Mouse (Mus musculus) T-cell, adult 2 months (primary cell): ENCODE data around the gene Slc37a4.
A peak's percentile ranks its signal among the peaks of the same experiment; 100 is the strongest.
"Not testable (repeated sequence)": the region's sequence is repeated elsewhere in the genome, so short reads cannot be mapped to it uniquely, and the experiment has no call there.

ENCODE experiments used
- DNase-seq: peaks from one replicate; pipeline ENCODE4 v3.0.0; 2022; ENCODE audit warnings: low spot score

The Slc37a4 gene

GRCm38 (mm10) chr9:44396684-44397411 lies at the start of gene Slc37a4:
Slc37a4 (plus strand) TSS chr9:44396852.
- DNase-seq, result peak; percentile 93

- DNase-seq, result no peak
Measured at GRCm38 (mm10) chr9:44347166-44347565, 49.5 kb upstream of the Slc37a4 start.

GRCm38 (mm10) chr9:44347621-44348020 lies 49.0 kb upstream of the Slc37a4 start:
- DNase-seq, result no peak

GRCm38 (mm10) chr9:44348546-44348945 lies 48.1 kb upstream of the Slc37a4 start:
- DNase-seq, result no peak

- DNase-seq, result no peak
Measured at GRCm38 (mm10) chr9:44351396-44351795, 45.3 kb upstream of the Slc37a4 start.

- DNase-seq, result no peak
Measured at GRCm38 (mm10) chr9:44352337-44352736, 44.3 kb upstream of the Slc37a4 start.

GRCm38 (mm10) chr9:44353142-44353541 lies 43.5 kb upstream of the Slc37a4 start:
- no peak for DNase-seq

GRCm38 (mm10) chr9:44357207-44357606 lies 39.4 kb upstream of the Slc37a4 start:
- DNase-seq, result peak; percentile 42

- DNase-seq, result peak; percentile 96
Measured at GRCm38 (mm10) chr9:44361190-44361917, 35.3 kb upstream of the Slc37a4 start, which contains the start of gene Vps11. Vps11 (minus strand) TSS chr9:44361670.

GRCm38 (mm10) chr9:44361931-44362330 lies 34.7 kb upstream of the Slc37a4 start:
- not testable (repeated sequence) for DNase-seq

- peak; percentile 31 for DNase-seq
Measured at GRCm38 (mm10) chr9:44364480-44364879, 32.2 kb upstream of the Slc37a4 start.

GRCm38 (mm10) chr9:44373386-44373785 lies 23.3 kb upstream of the Slc37a4 start:
- DNase-seq, result no peak

GRCm38 (mm10) chr9:44376141-44376540 lies 20.5 kb upstream of the Slc37a4 start:
- no peak for DNase-seq

GRCm38 (mm10) chr9:44377335-44377734 lies 19.3 kb upstream of the Slc37a4 start:
- DNase-seq, result not testable (repeated sequence)

GRCm38 (mm10) chr9:44378153-44378730 lies 18.4 kb upstream of the Slc37a4 start:
- DNase-seq, result peak; percentile 23

- DNase-seq, result peak; percentile 100
Measured at GRCm38 (mm10) chr9:44379054-44379834, 17.4 kb upstream of the Slc37a4 start, which contains the start of gene Hyou1. Hyou1 (plus strand) TSS chr9:44379490.

- DNase-seq, result no peak
Measured at GRCm38 (mm10) chr9:44379862-44380261, 16.8 kb upstream of the Slc37a4 start.

GRCm38 (mm10) chr9:44384596-44384995 lies 12.1 kb upstream of the Slc37a4 start:
- no peak for DNase-seq

GRCm38 (mm10) chr9:44387221-44387620 lies 9.4 kb upstream of the Slc37a4 start:
- no peak for DNase-seq

- DNase-seq, result peak; percentile 50
Measured at GRCm38 (mm10) chr9:44389273-44389672, 7.4 kb upstream of the Slc37a4 start.

- DNase-seq, result peak; percentile 53
Measured at GRCm38 (mm10) chr9:44391466-44391865, 5.2 kb upstream of the Slc37a4 start.

- DNase-seq, result no peak
Measured at GRCm38 (mm10) chr9:44398087-44398486, 1.4 kb downstream of the Slc37a4 start.
